Mouse (Mus musculus) retina, adult 2 months (tissue): ENCODE results near the gene Sox6.

Experiments
- DNase-seq: peaks from one replicate; pipeline ENCODE4 v3.0.0-alpha.2; 2012; ENCODE audit warnings: low read depth, low spot score

Sox6 gene

GRCm38 (mm10) chr7:115895028-115895671, 143.4 kb downstream of the Sox6 start:
- DNase-seq = no peak

GRCm38 (mm10) chr7:115891482-115891881, 147.1 kb downstream of the Sox6 start:
- DNase-seq = no peak

- DNase-seq = no peak
These were observed 148.7 kb downstream of the Sox6 start for GRCm38 (mm10) chr7:115889926-115890325.

- no peak for DNase-seq
These were observed 150.0 kb downstream of the Sox6 start for GRCm38 (mm10) chr7:115888561-115888960.

GRCm38 (mm10) chr7:115888120-115888519, 150.5 kb downstream of the Sox6 start:
- DNase-seq = no peak

GRCm38 (mm10) chr7:115872903-115873302, 165.7 kb downstream of the Sox6 start:
- DNase-seq = no peak

- no peak for DNase-seq
These were observed 170.1 kb downstream of the Sox6 start for GRCm38 (mm10) chr7:115868504-115868903.

- peak; percentile 2 for DNase-seq
These were observed 170.9 kb downstream of the Sox6 start for GRCm38 (mm10) chr7:115867518-115868270.

GRCm38 (mm10) chr7:115866698-115867500, 171.7 kb downstream of the Sox6 start:
- DNase-seq = no peak

GRCm38 (mm10) chr7:115865979-115866697, 172.5 kb downstream of the Sox6 start:
- DNase-seq = no peak

- no peak for DNase-seq
These were observed 173.4 kb downstream of the Sox6 start for GRCm38 (mm10) chr7:115865231-115865630.

- DNase-seq = no peak
These were observed 174.2 kb downstream of the Sox6 start for GRCm38 (mm10) chr7:115864411-115864810.

- DNase-seq = no peak
These were observed 178.8 kb downstream of the Sox6 start for GRCm38 (mm10) chr7:115859691-115860401.

- no peak for DNase-seq
These were observed 187.5 kb downstream of the Sox6 start for GRCm38 (mm10) chr7:115851131-115851530.

GRCm38 (mm10) chr7:115845791-115846366, 192.7 kb downstream of the Sox6 start:
- DNase-seq = no peak

- no peak for DNase-seq
These were observed 193.7 kb downstream of the Sox6 start for GRCm38 (mm10) chr7:115844910-115845309.

GRCm38 (mm10) chr7:115844431-115844830, 194.2 kb downstream of the Sox6 start:
- no peak for DNase-seq

GRCm38 (mm10) chr7:115842251-115842650, 196.3 kb downstream of the Sox6 start:
- DNase-seq = no peak

- DNase-seq = no peak
These were observed 198.0 kb downstream of the Sox6 start for GRCm38 (mm10) chr7:115840613-115841012.

- no peak for DNase-seq
These were observed 203.6 kb downstream of the Sox6 start for GRCm38 (mm10) chr7:115835005-115835404.

GRCm38 (mm10) chr7:115833701-115834100, 204.9 kb downstream of the Sox6 start:
- no peak for DNase-seq
